Mouse (Mus musculus) small intestine, adult 2 months (tissue): ENCODE data around the gene Nab2. TPM values are rescaled to one million over a fixed set of nuclear protein-coding genes. Genes with fewer than 3 reads are reported as not detected.

Source experiments
- H3K27ac ChIP-seq: fragments of 200-500 bp; 2 replicates; pipeline ENCODE4 v1.5.1; 2012; ENCODE audit warnings: low read depth, low read length, control low read depth, inconsistent platforms; ENCODE audit not compliant: insufficient read depth
- H3K27me3 ChIP-seq: fragments of 200-500 bp; 2 replicates; pipeline ENCODE4 v1.6.1; 2012; ENCODE audit warnings: mild to moderate bottlenecking, moderate library complexity, low read length, inconsistent platforms; ENCODE audit not compliant: control insufficient read depth, insufficient read depth
- H3K36me3 ChIP-seq: fragments of 200-500 bp; 2 replicates; pipeline ENCODE4 v1.6.1; 2012; ENCODE audit warnings: mild to moderate bottlenecking, low read length, control low read depth, inconsistent platforms; ENCODE audit not compliant: control insufficient read depth, insufficient read depth
- H3K4me1 ChIP-seq: fragments of 200-500 bp; 2 replicates; pipeline ENCODE4 v1.6.1; 2012; ENCODE audit warnings: low read length, inconsistent platforms, mixed read lengths; ENCODE audit not compliant: control insufficient read depth, insufficient read depth, insufficient read length
- H3K4me3 ChIP-seq: fragments of 200-500 bp; 2 replicates; pipeline ENCODE4 v1.5.1; 2012; ENCODE audit warnings: low read depth, mild to moderate bottlenecking, control low read depth, inconsistent platforms, low read length, moderate library complexity
- CTCF ChIP-seq: fragments of 200-500 bp; IDR thresholded peaks from 2 replicates; pipeline ENCODE4 v1.5.1; 2012; ENCODE audit warnings: low read depth, mild to moderate bottlenecking, control low read depth, inconsistent platforms, low read length, moderate library complexity, mixed read lengths; ENCODE audit not compliant: insufficient replicate concordance, insufficient read length; ENCODE audit errors: extremely low read depth
- POLR2A ChIP-seq: fragments of 200-500 bp; IDR thresholded peaks from 2 replicates; pipeline ENCODE4 v1.6.1; 2012; ENCODE audit warnings: low read depth, mild to moderate bottlenecking, control low read depth, inconsistent platforms, low read length, moderate library complexity
- WGBS: fragments of 180-500 bp; shearing (Covaris S2); methylation state at CpG from one replicate; pipeline ENCODE4 v1.1.7; 2018; 5-methylcytosine and 5-hydroxymethylcytosine counted together
- polyA plus RNA-seq: library from polyadenylated mRNA; depleted of rRNA; stranded (reverse); fragments of >200 nt; gene quantifications from 2 replicates; pipeline ENCODE4 v1.2.3, GENCODE M21; 2012

Gene Nab2
- polyA plus RNA-seq, 1 experiment, result 31.8 TPM

DNA sequence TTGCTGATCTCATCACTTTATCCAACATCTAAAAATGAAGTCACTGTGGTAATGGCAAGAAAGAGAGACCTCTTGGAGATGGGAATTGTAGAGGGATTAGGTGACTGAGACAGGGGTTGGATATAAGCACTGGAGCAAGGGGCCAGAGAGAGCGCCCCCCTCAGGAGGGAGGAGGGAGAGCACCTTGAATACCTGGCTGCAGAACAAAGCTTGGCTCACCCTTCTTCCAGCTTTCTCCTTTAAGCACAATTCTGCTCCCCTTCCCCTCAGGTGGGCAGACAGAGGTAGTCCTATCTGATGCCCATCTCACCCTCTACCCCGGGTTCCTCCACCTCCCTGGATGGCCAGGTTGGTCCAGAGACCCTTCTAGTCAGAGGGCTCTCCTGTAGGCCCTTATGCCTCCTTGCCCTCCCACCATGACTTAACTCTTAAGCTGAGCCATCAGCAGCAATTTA lies 36.4 kb upstream of the Nab2 start, which contains the start of gene Myo1a:
Gene Myo1a, plus strand, starts transcription at position 405 of the 455 bp plus-strand sequence.
- 45% methylated on average over 2 of the region's 2 CpGs for WGBS
- H3K4me1 ChIP-seq, result peaks cover 15% of the 10 kb centered on the region; the same call in 1 of the 2 replicates
- peak within 1 kb of the TSS; percentile 98 for H3K27ac ChIP-seq
- H3K27me3 ChIP-seq, result no peaks in the 10 kb centered on the region
- peak within 1 kb of the TSS; percentile 69 for H3K4me3 ChIP-seq
- peaks cover 43% of the 10 kb centered on the region for H3K36me3 ChIP-seq
- TF ChIP-seq POLR2A, result no peak
- TF ChIP-seq CTCF, result peak; percentile 71

DNA sequence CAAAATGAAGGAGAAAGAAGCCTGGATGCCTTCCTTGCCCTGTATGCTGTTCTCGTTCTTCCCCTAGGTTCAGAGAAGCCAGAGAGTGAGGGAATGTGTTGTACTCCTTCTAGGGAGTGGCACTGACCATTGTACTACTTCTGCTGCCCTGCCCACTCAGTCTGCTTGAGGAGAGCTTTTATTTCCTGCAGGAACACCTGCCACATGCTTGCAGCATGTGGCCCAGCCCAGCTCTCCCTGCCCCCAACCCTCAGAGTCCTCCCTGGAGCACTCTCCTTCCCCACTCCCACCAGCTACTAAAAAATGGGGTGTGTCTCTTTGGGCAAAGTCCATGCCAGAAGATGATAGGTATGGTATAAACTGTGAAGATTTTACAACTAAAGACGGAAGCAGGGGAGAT lies 35.9 kb upstream of the Nab2 start:
- H3K4me3 ChIP-seq, result peak overlapping the region; percentile 31; the same call in 1 of the 2 replicates
- peaks cover 15% of the 10 kb centered on the region; the same call in 1 of the 2 replicates for H3K4me1 ChIP-seq
- WGBS, result 18% methylated on average over 2 of the region's 2 CpGs
- H3K27ac ChIP-seq, result peak overlapping the region; percentile 98
- H3K27me3 ChIP-seq, result no peaks in the 10 kb centered on the region
- TF ChIP-seq POLR2A (no peak; the same call in 1 of the 2 replicates), CTCF (no peak)
- peaks cover 40% of the 10 kb centered on the region for H3K36me3 ChIP-seq

DNA sequence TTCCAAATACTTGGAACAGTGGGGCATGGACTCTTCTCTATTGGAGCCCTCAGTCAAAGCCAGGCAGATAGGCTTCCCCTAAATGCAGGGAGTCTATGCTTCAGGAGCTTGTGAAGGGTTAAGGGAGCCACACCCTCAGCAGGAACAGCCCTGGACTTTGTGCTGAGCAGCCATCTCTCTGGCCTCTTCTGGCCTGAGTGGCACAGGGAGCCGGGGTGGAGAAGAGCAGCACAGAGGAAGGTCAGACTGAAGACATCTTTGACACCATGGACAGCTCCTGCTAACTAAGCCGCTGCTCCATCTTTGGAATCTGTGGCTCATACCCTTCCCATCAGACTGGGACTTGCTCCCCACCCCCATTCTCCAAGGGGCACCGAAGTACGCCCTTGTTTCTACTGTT lies 34.9 kb upstream of the Nab2 start:
- TF ChIP-seq POLR2A (peak; percentile 91), CTCF (no peak)
- Histone ChIP-seq H3K4me3 (peak overlapping the region; percentile 73), H3K27ac (peak overlapping the region; percentile 98), H3K4me1 (peaks cover 15% of the 10 kb centered on the region; the same call in 1 of the 2 replicates), H3K27me3 (no peaks in the 10 kb centered on the region), H3K36me3 (peaks cover 34% of the 10 kb centered on the region)
- 8% methylated on average over 4 of the region's 4 CpGs for WGBS

DNA sequence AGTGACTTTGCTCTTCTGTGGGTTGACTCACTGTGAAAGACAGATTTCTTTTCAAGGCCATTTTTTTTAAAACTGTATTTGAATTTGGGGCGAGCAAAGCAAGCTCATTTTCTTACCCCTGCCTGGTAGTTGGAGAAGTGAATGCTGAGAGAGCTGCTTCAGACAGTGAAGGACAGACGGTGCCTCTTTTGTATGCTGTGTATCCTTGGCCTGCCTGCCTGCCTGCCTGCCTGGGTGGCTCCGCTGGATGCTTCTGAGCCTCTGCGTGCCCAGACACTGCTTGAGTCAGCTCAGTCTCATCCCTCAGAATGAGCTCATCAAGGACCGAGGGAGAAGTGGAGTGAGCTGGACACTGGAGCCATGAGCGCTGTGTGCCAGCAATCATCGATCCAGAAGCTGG lies 30.6 kb upstream of the Nab2 start:
- Histone ChIP-seq H3K36me3 (no peaks in the 10 kb centered on the region), H3K4me3 (no peak overlapping the region), H3K27ac (no peak overlapping the region), H3K4me1 (peaks cover 9% of the 10 kb centered on the region; the same call in 1 of the 2 replicates), H3K27me3 (no peaks in the 10 kb centered on the region)
- 94% methylated on average over 7 of the region's 7 CpGs for WGBS
- TF ChIP-seq POLR2A, result no peak
- no peak for TF ChIP-seq CTCF

DNA sequence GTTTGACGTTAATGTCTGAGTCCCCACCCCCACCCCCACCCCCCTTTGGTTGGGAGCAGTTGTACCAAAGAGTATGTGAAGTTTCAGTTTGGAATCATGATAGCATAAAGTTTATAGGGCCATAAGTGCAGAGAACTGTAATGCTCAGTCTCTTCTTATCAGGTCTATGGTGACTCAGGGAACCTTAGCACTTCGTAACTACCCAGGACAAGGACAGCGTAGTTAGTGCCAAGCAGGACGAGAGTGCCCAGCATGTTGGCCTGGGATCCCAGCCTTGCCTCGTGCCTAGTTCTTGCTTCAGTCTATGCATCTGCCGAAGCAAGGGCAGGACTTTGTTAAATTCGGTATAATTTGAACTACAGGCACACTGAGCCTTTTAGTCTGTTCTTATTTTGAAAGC lies 27.4 kb upstream of the Nab2 start:
- WGBS, result 43% methylated on average over 7 of the region's 7 CpGs
- peak overlapping the region; percentile 90 for H3K27ac ChIP-seq
- no peaks in the 10 kb centered on the region for H3K27me3 ChIP-seq
- H3K36me3 ChIP-seq, result no peaks in the 10 kb centered on the region
- H3K4me3 ChIP-seq, result no peak overlapping the region
- TF ChIP-seq POLR2A (peak; percentile 31; the same call in 1 of the 2 replicates), CTCF (no peak)
- peaks cover 8% of the 10 kb centered on the region; the same call in 1 of the 2 replicates for H3K4me1 ChIP-seq

DNA sequence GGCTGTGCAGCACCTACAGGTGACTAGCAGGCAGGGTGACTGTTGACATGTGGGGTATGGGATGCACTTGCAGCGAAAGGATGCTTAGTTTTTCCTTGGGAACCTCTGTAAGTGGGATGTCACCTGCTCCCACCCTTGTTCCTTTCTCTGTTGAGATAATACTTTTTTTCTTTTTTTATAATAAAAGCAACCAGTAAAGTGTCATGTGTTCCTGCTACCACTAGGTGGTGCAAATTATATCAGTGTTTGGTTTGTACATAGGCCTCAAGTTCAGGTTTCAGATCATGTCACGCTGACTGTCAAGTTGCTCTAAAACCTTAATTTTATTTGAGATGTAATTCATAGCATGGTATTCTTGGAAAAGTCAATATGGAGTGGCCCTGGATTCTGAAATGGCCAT lies 26.3 kb upstream of the Nab2 start:
- TF ChIP-seq POLR2A (no peak), CTCF (peak; percentile 33; the same call in 1 of the 2 replicates)
- H3K4me3 ChIP-seq, result no peak overlapping the region
- H3K27me3 ChIP-seq, result no peaks in the 10 kb centered on the region
- no peaks in the 10 kb centered on the region for H3K36me3 ChIP-seq
- H3K4me1 ChIP-seq, result peaks cover 8% of the 10 kb centered on the region; the same call in 1 of the 2 replicates
- H3K27ac ChIP-seq, result peak overlapping the region; percentile 85
- WGBS, result 28% methylated on average over 2 of the region's 2 CpGs

DNA sequence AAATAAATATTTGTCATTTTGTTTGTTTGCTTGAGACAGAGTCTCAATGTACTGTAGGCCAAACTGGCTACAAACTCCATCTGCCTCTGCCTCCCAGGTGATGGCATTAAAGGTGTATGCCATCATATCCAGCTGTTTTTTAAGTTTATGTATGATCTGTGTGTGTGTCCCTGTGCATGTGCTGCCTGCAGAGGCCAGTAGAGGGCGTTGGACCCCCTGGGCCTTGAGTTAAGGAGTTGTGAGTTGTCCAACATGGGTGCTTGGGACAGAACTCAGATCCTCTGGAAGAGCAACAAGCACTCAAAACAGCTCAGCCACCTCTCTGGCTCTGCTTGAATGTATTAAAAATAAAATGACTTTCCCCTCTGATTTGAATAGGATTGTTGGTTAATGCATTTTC lies 22.7 kb upstream of the Nab2 start:
- 12% methylated on average over 1 of the region's 1 CpGs for WGBS
- H3K27me3 ChIP-seq, result no peaks in the 10 kb centered on the region
- H3K4me3 ChIP-seq, result no peak overlapping the region
- peak overlapping the region; percentile 68 for H3K27ac ChIP-seq
- peaks cover 4% of the 10 kb centered on the region; the same call in 1 of the 2 replicates for H3K4me1 ChIP-seq
- TF ChIP-seq POLR2A (no peak), CTCF (peak; percentile 62; the same call in 1 of the 2 replicates)
- H3K36me3 ChIP-seq, result peaks cover 4% of the 10 kb centered on the region
